Mouse (Mus musculus) cerebellum, postnatal 25 days (tissue): Measurements from ENCODE around the gene Slc22a19.
"Not testable (repeated sequence)": the region's sequence is repeated elsewhere in the genome, so short reads cannot be mapped to it uniquely, and the experiment has no call there.

Source experiments
- DNase-seq, 2 experiments: peaks; one replicate each; pipeline ENCODE4 v3.0.0; 2021; ENCODE audit warnings: mixed read lengths in 2 of 2

Slc22a19 gene

GRCm38 (mm10) chr19:7711148-7711547 lies at the start of gene Slc22a19:
Slc22a19 (minus strand) TSS chr19:7711310.
- no peak for DNase-seq

- not testable (repeated sequence) for DNase-seq
These were observed 42.3 kb upstream of the Slc22a19 start for GRCm38 (mm10) chr19:7753371-7753770.

GRCm38 (mm10) chr19:7729543-7729942 lies 18.4 kb upstream of the Slc22a19 start:
- DNase-seq, result no peak

- not testable (repeated sequence) for DNase-seq
These were observed 18.0 kb downstream of the Slc22a19 start for GRCm38 (mm10) chr19:7693104-7693503.

- DNase-seq, result no peak
These were observed 19.9 kb downstream of the Slc22a19 start for GRCm38 (mm10) chr19:7691259-7691658.

GRCm38 (mm10) chr19:7687988-7688387 lies 23.1 kb downstream of the Slc22a19 start:
- DNase-seq, result no peak

- DNase-seq, result no peak
These were observed 39.1 kb downstream of the Slc22a19 start for GRCm38 (mm10) chr19:7672033-7672432.

GRCm38 (mm10) chr19:7648913-7649666 lies 62.0 kb downstream of the Slc22a19 start:
- no peak for DNase-seq

GRCm38 (mm10) chr19:7633786-7634185 lies 77.3 kb downstream of the Slc22a19 start:
- no peak for DNase-seq

GRCm38 (mm10) chr19:7633021-7633420 lies 78.1 kb downstream of the Slc22a19 start:
- no peak for DNase-seq
